14 mouse cellular contexts compared by ENCODE assay signal in genomic region chr11:95567936-95568715, GRCm38 (mm10). TPM values are rescaled to one million over a fixed set of nuclear protein-coding genes. Genes with fewer than 3 reads are reported as not detected.
DNase-seq lines count a peak whose midpoint lies in the region; ATAC-seq lines count a peak whose summit lies in the region.
"Had no signal": no experiment of that assay in that cellular context is flagged by ENCODE, and none has a peak within 500 bp of the region (broad histone marks: within the 10 kb centered on the region; RNA-seq: fewer than 3 reads in every experiment).

No protein-coding gene starts in this region.

- peaks cover 66% of the 10 kb centered on the region for H3K4me1 ChIP-seq in forebrain, embryonic 10.5 days
- H3K4me1 ChIP-seq in forebrain, embryonic 11.5 days (replicated peaks; ENCODE audit: control insufficient read depth, insufficient read depth, low read length): peaks cover 4% of the 10 kb centered on the region; the same call in 1 of the 2 replicates
- H3K4me1 ChIP-seq in neural tube, embryonic 15.5 days: peaks cover 15% of the 10 kb centered on the region
- H3K4me1 ChIP-seq in intestine, embryonic 15.5 days (replicated peaks): peaks cover 35% of the 10 kb centered on the region

- WGBS in forebrain, embryonic 10.5 days: 74% methylated on average over 8 of the region's 8 CpGs
- WGBS in forebrain, embryonic 11.5 days: 76% methylated on average over 8 of the region's 8 CpGs
- WGBS in neural tube, embryonic 15.5 days: 77% methylated on average over 8 of the region's 8 CpGs
- WGBS in intestine, embryonic 15.5 days: 39% methylated on average over 8 of the region's 8 CpGs

- DNase-seq in forebrain, embryonic 10.5 days (ENCODE audit: extremely low spot score, low spot score): no peak
- DNase-seq in forebrain, embryonic 11.5 days (ENCODE audit: low spot score): no peak
- DNase-seq in neural tube, embryonic 10.5 days (ENCODE audit: extremely low spot score, low spot score): peak; percentile 36
- DNase-seq in layer of hippocampus, adult 11-12 months (ENCODE audit: low spot score): no peak
- DNase-seq: cerebellum, adult 18-20 months; midbrain, embryonic 14.5 days; right cerebral cortex, postnatal 25 days had no signal

- H3K27me3 ChIP-seq in forebrain, embryonic 10.5 days (ENCODE audit: poor library complexity, severe bottlenecking): peaks cover 49% of the 10 kb centered on the region
- H3K27me3 ChIP-seq in forebrain, embryonic 11.5 days (ENCODE audit: control insufficient read depth, insufficient read depth, low read length): no peaks in the 10 kb centered on the region
- H3K27me3 ChIP-seq in neural tube, embryonic 15.5 days (replicated peaks): no peaks in the 10 kb centered on the region
- H3K27me3 ChIP-seq in intestine, embryonic 15.5 days (replicated peaks): no peaks in the 10 kb centered on the region

- no peak overlapping the region for H3K4me2 ChIP-seq in forebrain, embryonic 11.5 days (ENCODE audit: low read depth, low read length, severe bottlenecking)
- no peak overlapping the region for H3K4me2 ChIP-seq in neural tube, embryonic 15.5 days
- H3K4me2 ChIP-seq in intestine, embryonic 15.5 days (replicated peaks): no peak overlapping the region

- no peak overlapping the region for H3K9ac ChIP-seq in forebrain, embryonic 11.5 days (ENCODE audit: low read length)
- no peak overlapping the region for H3K9ac ChIP-seq in neural tube, embryonic 15.5 days (replicated peaks)
- no peak overlapping the region for H3K9ac ChIP-seq in intestine, embryonic 15.5 days

- no peak for ATAC-seq in forebrain, embryonic 11.5 days (replicated peaks; ENCODE audit: low FRiP score)
- ATAC-seq in neural tube, embryonic 15.5 days (ENCODE audit: low FRiP score): no peak
- ATAC-seq in intestine, embryonic 15.5 days: no peak
- no peak for ATAC-seq in megakaryocyte-erythroid progenitor cell, adult 5-6 weeks (replicated peaks; ENCODE audit: low FRiP score, low TSS enrichment, poor library complexity, severe bottlenecking)
- no peak for ATAC-seq in frontal cortex, adult (ENCODE audit: low TSS enrichment)
- ATAC-seq: forebrain, embryonic 16.5 days had no signal

- no peaks in the 10 kb centered on the region for H3K36me3 ChIP-seq in forebrain, embryonic 10.5 days (replicated peaks)
- H3K36me3 ChIP-seq in forebrain, embryonic 11.5 days (ENCODE audit: control insufficient read depth, insufficient read depth, low read length): no peaks in the 10 kb centered on the region
- H3K36me3 ChIP-seq in neural tube, embryonic 15.5 days: no peaks in the 10 kb centered on the region
- H3K36me3 ChIP-seq in intestine, embryonic 15.5 days: no peaks in the 10 kb centered on the region

- H3K4me3 ChIP-seq in forebrain, embryonic 10.5 days: no peak overlapping the region
- H3K4me3 ChIP-seq in forebrain, embryonic 11.5 days (ENCODE audit: low read depth, low read length): no peak overlapping the region
- no peak overlapping the region for H3K4me3 ChIP-seq in neural tube, embryonic 15.5 days (replicated peaks)
- H3K4me3 ChIP-seq in intestine, embryonic 15.5 days (replicated peaks): no peak overlapping the region

- peaks cover 6% of the 10 kb centered on the region; the same call in 1 of the 2 replicates for H3K9me3 ChIP-seq in forebrain, embryonic 10.5 days
- H3K9me3 ChIP-seq in forebrain, embryonic 11.5 days (ENCODE audit: control insufficient read depth, low read length): no peaks in the 10 kb centered on the region
- no peaks in the 10 kb centered on the region for H3K9me3 ChIP-seq in neural tube, embryonic 15.5 days (replicated peaks)
- H3K9me3 ChIP-seq in intestine, embryonic 15.5 days: no peaks in the 10 kb centered on the region

- H3K27ac ChIP-seq in forebrain, embryonic 10.5 days: peak overlapping the region; percentile 60; the same call in 1 of the 2 replicates
- no peak overlapping the region for H3K27ac ChIP-seq in forebrain, embryonic 11.5 days (ENCODE audit: low read depth, low read length)
- no peak overlapping the region for H3K27ac ChIP-seq in neural tube, embryonic 15.5 days (replicated peaks)
- peak overlapping the region; percentile 64; the same call in 1 of the 2 replicates for H3K27ac ChIP-seq in intestine, embryonic 15.5 days

RNA-seq across cellular contexts. Expression of gene Ngfr, which starts 19.4 kb away (rescaled TPM):
- polyA plus RNA-seq in forebrain, embryonic 10.5 days (2016; fragmentation: Nextera tagmentation; extraction: Ambion mirVana): 12.3 and 14.6 TPM in 2 replicates
- 10.5 and 11.5 TPM in 2 replicates for polyA plus RNA-seq in forebrain, embryonic 11.5 days (2014; fragmentation: Nextera tagmentation; extraction: Ambion mirVana)
- 69.1 and 69.3 TPM in 2 replicates for polyA plus RNA-seq in neural tube, embryonic 15.5 days (2015; fragmentation: Nextera tagmentation; extraction: Ambion mirVana)
- polyA plus RNA-seq in intestine, embryonic 15.5 days (2015; fragmentation: Nextera tagmentation; extraction: Ambion mirVana): 14.5 and 15.8 TPM in 2 replicates
- not detected in 2 replicates for total RNA-seq in megakaryocyte-erythroid progenitor cell, adult 5-6 weeks (2014; fragmentation: Nextera tagmentation)
- total RNA-seq in megakaryocyte-erythroid progenitor cell, adult 5-6 weeks (2017): not detected in 2 replicates

RNA-seq across cellular contexts. Expression of gene Nxph3, which starts 53.8 kb away (rescaled TPM):
- polyA plus RNA-seq in forebrain, embryonic 10.5 days (2016; fragmentation: Nextera tagmentation; extraction: Ambion mirVana): 0.31 and 0.36 TPM in 2 replicates
- 0.25 and 0.28 TPM in 2 replicates for polyA plus RNA-seq in forebrain, embryonic 11.5 days (2014; fragmentation: Nextera tagmentation; extraction: Ambion mirVana)
- polyA plus RNA-seq in neural tube, embryonic 15.5 days (2015; fragmentation: Nextera tagmentation; extraction: Ambion mirVana): 1.8 and 2.0 TPM in 2 replicates
- 0.46 and 0.58 TPM in 2 replicates for polyA plus RNA-seq in intestine, embryonic 15.5 days (2015; fragmentation: Nextera tagmentation; extraction: Ambion mirVana)
- total RNA-seq in megakaryocyte-erythroid progenitor cell, adult 5-6 weeks (2014; fragmentation: Nextera tagmentation): not detected in 2 replicates
- not detected in 2 replicates for total RNA-seq in megakaryocyte-erythroid progenitor cell, adult 5-6 weeks (2017)
- total RNA-seq: liver, adult 2 months; neutrophil, adult 5-6 weeks had no signal

Comparison
In these comparisons a context has a peak if more than half of its experiments do, and no peak if none do; other contexts are left out.
1. H3K27ac ChIP-seq: peak in forebrain, embryonic 10.5 days (single experiment) and intestine, embryonic 15.5 days (single experiment); none in forebrain, embryonic 11.5 days (single experiment) and neural tube, embryonic 15.5 days (single experiment).